9 mouse cellular contexts compared by ENCODE assay signal in genomic region chr2:164874239-164874769, GRCm38 (mm10). TPM values are rescaled to one million over a fixed set of nuclear protein-coding genes. Genes with fewer than 3 reads are reported as not detected.
DNase-seq lines count a peak whose midpoint lies in the region; ATAC-seq and TF ChIP-seq lines count a peak whose summit lies in the region.
"Had no signal": no experiment of that assay in that cellular context is flagged by ENCODE, and none has a peak within 500 bp of the region (broad histone marks: within the 10 kb centered on the region; RNA-seq: fewer than 3 reads in every experiment).

No protein-coding gene starts in this region.

- peak overlapping the region; percentile 64 for H3K4me3 ChIP-seq in gastrocnemius, adult 2 months
- H3K4me3 ChIP-seq in macrophage (ENCODE audit: inconsistent target) = peak overlapping the region; percentile 28

- peak; percentile 68 for DNase-seq in gastrocnemius, adult 2 months
- no peak for DNase-seq in gastrocnemius, postnatal 14 days
- DNase-seq in heart, adult 8-10 months (ENCODE audit: low spot score) = peak; percentile 82
- DNase-seq in kidney, adult 18-20 months = peak; percentile 40
- no peak for DNase-seq in left cerebral cortex, postnatal 25 days (ENCODE audit: low spot score in 2 of 2)

- intact Hi-C loops in gastrocnemius, adult 2 months (cut with DNase I) = no loop called here
- intact Hi-C loops in gastrocnemius, postnatal 14 days (cut with DNase I; ENCODE audit: low total_unique reads) = loop anchor here (5.0 kb wide), 1 partner anchor 37 kb away; no protein-coding TSS in a partner anchor
- intact Hi-C loops in left cerebral cortex, postnatal 25 days (cut with DNase I) = no loop called here

- H3K27ac ChIP-seq in gastrocnemius, adult 2 months = peak overlapping the region; percentile 100
- peak overlapping the region; percentile 87 for H3K27ac ChIP-seq in macrophage

- ATAC-seq in granulocyte monocyte progenitor cell, adult 5-6 weeks (replicated peaks; ENCODE audit: poor library complexity, severe bottlenecking) = no peak
- no peak for ATAC-seq in inflammation-experienced regulatory T-cells, adult 6 months

- H3K36me3 ChIP-seq in macrophage (ENCODE audit: inconsistent target) = no peaks in the 10 kb centered on the region

- 58% methylated on average over 1 of the region's 1 CpGs for WGBS in macrophage (ENCODE audit: missing documents)

- TF ChIP-seq CTCF in gastrocnemius, adult 2 months (IDR thresholded peaks at IDR 0.05) = no peak

- H3K79me2 ChIP-seq in macrophage (ENCODE audit: inconsistent target) = peaks cover 4% of the 10 kb centered on the region; the same call in 1 of the 2 replicates

RNA-seq across cellular contexts. Expression of gene Pcif1, which starts 4.8 kb away (rescaled TPM):
- 10 to 100 TPM; 25.6 TPM for total RNA-seq in gastrocnemius, adult 2 months (2021)
- 10 to 100 TPM; 22.2 to 26.6 TPM for total RNA-seq in gastrocnemius, postnatal 14 days (2021)
- total RNA-seq in heart, adult 8-10 months (2022) = 10 to 100 TPM; 23.3 to 34.7 (median 33.0) TPM
- 10 to 100 TPM; 27.5 to 75.8 (median 51.5) TPM for total RNA-seq in macrophage (2018; cell fraction: chromatin; rRNA removed)
- 10 to 100 TPM; 18.5 to 35.7 (median 25.1) TPM for total RNA-seq in macrophage (2018; cell fraction: cytosol; rRNA removed)
- total RNA-seq in macrophage (2018; cell fraction: nucleus; rRNA removed) = 10 to 100 TPM; 21.4 to 47.0 (median 31.9) TPM
- 14.5 to 26.1 TPM (median 19.1 TPM) in 3 replicates for polyA plus RNA-seq in macrophage (2018)
- 36.7 and 50.8 TPM in 2 replicates for total RNA-seq in granulocyte monocyte progenitor cell, adult 5-6 weeks (2014; fragmentation: Nextera tagmentation)
- 21.3 and 27.4 TPM in 2 replicates for total RNA-seq in granulocyte monocyte progenitor cell, adult 5-6 weeks (2017)
- 100 to 1,000 TPM; 110 to 126 (median 112) TPM for polyA plus RNA-seq in inflammation-experienced regulatory T-cells, adult 6 months (2017; shearing (Covaris generic))
- total RNA-seq in left cerebral cortex, postnatal 25 days (2021) = 10 to 100 TPM; 36.8 to 39.8 TPM

RNA-seq across cellular contexts. Expression of gene Pltp, which starts 16.8 kb away (rescaled TPM):
- 10 to 100 TPM; 11.4 to 20.1 TPM for total RNA-seq in gastrocnemius, adult 2 months (2021)
- total RNA-seq in gastrocnemius, postnatal 14 days (2021) = 10 to 100 TPM; 19.9 to 22.8 TPM
- total RNA-seq in heart, adult 8-10 months (2022) = 10 to 100 TPM; 32.8 to 40.4 (median 35.7) TPM
- total RNA-seq in macrophage (2018; cell fraction: chromatin; rRNA removed) = 100 to 1,000 TPM; 103 to 546 (median 287) TPM
- 1,000 to 10,000 TPM in 3 of 26 experiments, 100 to 1,000 TPM in 23; 293 to 1,067 (median 626) TPM for total RNA-seq in macrophage (2018; cell fraction: cytosol; rRNA removed)
- total RNA-seq in macrophage (2018; cell fraction: nucleus; rRNA removed) = 1,000 to 10,000 TPM in 1 of 26 experiments, 100 to 1,000 TPM in 25; 381 to 1,006 (median 769) TPM
- 538 to 865 TPM (median 584 TPM) in 3 replicates for polyA plus RNA-seq in macrophage (2018)
- total RNA-seq in granulocyte monocyte progenitor cell, adult 5-6 weeks (2014; fragmentation: Nextera tagmentation) = not detected in 2 replicates
- not detected in 2 replicates for total RNA-seq in granulocyte monocyte progenitor cell, adult 5-6 weeks (2017)
- polyA plus RNA-seq in inflammation-experienced regulatory T-cells, adult 6 months (2017; shearing (Covaris generic)) = 1 to 10 TPM in 2 of 3 experiments, under 1 TPM in 1; 0.50 to 3.0 (median 1.3) TPM
- 10 to 100 TPM; 77.5 to 82.0 TPM for total RNA-seq in left cerebral cortex, postnatal 25 days (2021)
- total RNA-seq: G1E had no signal
- polyA plus RNA-seq: G1E had no signal

RNA-seq across cellular contexts. Expression of gene Zfp335, which starts 37.3 kb away (rescaled TPM):
- 10 to 100 TPM in 1 of 2 experiments, 1 to 10 TPM in 1; 9.7 to 10.5 TPM for total RNA-seq in gastrocnemius, adult 2 months (2021)
- total RNA-seq in gastrocnemius, postnatal 14 days (2021) = 1 to 10 TPM; 8.4 TPM
- total RNA-seq in heart, adult 8-10 months (2022) = 1 to 10 TPM; 7.6 to 8.5 (median 8.2) TPM
- total RNA-seq in macrophage (2018; cell fraction: chromatin; rRNA removed) = 10 to 100 TPM; 38.2 to 87.8 (median 57.1) TPM
- total RNA-seq in macrophage (2018; cell fraction: cytosol; rRNA removed) = 10 to 100 TPM in 2 of 26 experiments, 1 to 10 TPM in 24; 5.7 to 11.6 (median 8.0) TPM
- 10 to 100 TPM; 18.4 to 52.9 (median 31.3) TPM for total RNA-seq in macrophage (2018; cell fraction: nucleus; rRNA removed)
- polyA plus RNA-seq in macrophage (2018) = 6.8 to 9.1 TPM (median 7.0 TPM) in 3 replicates
- total RNA-seq in granulocyte monocyte progenitor cell, adult 5-6 weeks (2014; fragmentation: Nextera tagmentation) = 11.5 and 16.3 TPM in 2 replicates
- 5.6 and 7.5 TPM in 2 replicates for total RNA-seq in granulocyte monocyte progenitor cell, adult 5-6 weeks (2017)
- 1 to 10 TPM; 6.2 to 7.4 (median 6.8) TPM for polyA plus RNA-seq in inflammation-experienced regulatory T-cells, adult 6 months (2017; shearing (Covaris generic))
- total RNA-seq in left cerebral cortex, postnatal 25 days (2021) = 10 to 100 TPM; 24.3 TPM

RNA-seq across cellular contexts. Expression of gene Neurl2, which starts 41.0 kb away (rescaled TPM):
- 10 to 100 TPM; 31.1 to 37.0 TPM for total RNA-seq in gastrocnemius, adult 2 months (2021)
- total RNA-seq in gastrocnemius, postnatal 14 days (2021) = 10 to 100 TPM; 44.8 to 49.4 TPM
- total RNA-seq in heart, adult 8-10 months (2022) = 10 to 100 TPM; 53.8 to 59.3 (median 58.1) TPM
- 100 to 1,000 TPM in 1 of 26 experiments, 10 to 100 TPM in 25; 16.9 to 102 (median 59.3) TPM for total RNA-seq in macrophage (2018; cell fraction: chromatin; rRNA removed)
- 10 to 100 TPM in 11 of 26 experiments, 1 to 10 TPM in 15; 4.2 to 22.3 (median 8.9) TPM for total RNA-seq in macrophage (2018; cell fraction: cytosol; rRNA removed)
- 10 to 100 TPM; 11.4 to 90.2 (median 33.1) TPM for total RNA-seq in macrophage (2018; cell fraction: nucleus; rRNA removed)
- 3.9 to 17.8 TPM (median 7.7 TPM) in 3 replicates for polyA plus RNA-seq in macrophage (2018)
- 6.1 and 8.7 TPM in 2 replicates for total RNA-seq in granulocyte monocyte progenitor cell, adult 5-6 weeks (2014; fragmentation: Nextera tagmentation)
- 3.4 and 4.0 TPM in 2 replicates for total RNA-seq in granulocyte monocyte progenitor cell, adult 5-6 weeks (2017)
- polyA plus RNA-seq in inflammation-experienced regulatory T-cells, adult 6 months (2017; shearing (Covaris generic)) = 1 to 10 TPM; 1.0 to 2.7 (median 1.1) TPM
- 1 to 10 TPM; 2.2 to 4.0 TPM for total RNA-seq in left cerebral cortex, postnatal 25 days (2021)

RNA-seq across cellular contexts. Expression of gene Ctsa, which starts 41.6 kb away (rescaled TPM):
- 10 to 100 TPM; 50.2 to 58.1 TPM for total RNA-seq in gastrocnemius, adult 2 months (2021)
- total RNA-seq in gastrocnemius, postnatal 14 days (2021) = 10 to 100 TPM; 51.4 to 55.2 TPM
- 100 to 1,000 TPM in 3 of 4 experiments, 10 to 100 TPM in 1; 94.7 to 106 (median 103) TPM for total RNA-seq in heart, adult 8-10 months (2022)
- total RNA-seq in macrophage (2018; cell fraction: chromatin; rRNA removed) = 1,000 to 10,000 TPM in 5 of 26 experiments, 100 to 1,000 TPM in 21; 231 to 1,612 (median 642) TPM
- total RNA-seq in macrophage (2018; cell fraction: cytosol; rRNA removed) = 1,000 to 10,000 TPM in 19 of 26 experiments, 100 to 1,000 TPM in 7; 818 to 1,776 (median 1,127) TPM
- total RNA-seq in macrophage (2018; cell fraction: nucleus; rRNA removed) = 1,000 to 10,000 TPM in 20 of 26 experiments, 100 to 1,000 TPM in 6; 377 to 1,961 (median 1,176) TPM
- polyA plus RNA-seq in macrophage (2018) = 1,416 to 1,739 TPM (median 1,652 TPM) in 3 replicates
- 89.0 and 135 TPM in 2 replicates for total RNA-seq in granulocyte monocyte progenitor cell, adult 5-6 weeks (2014; fragmentation: Nextera tagmentation)
- total RNA-seq in granulocyte monocyte progenitor cell, adult 5-6 weeks (2017) = 79.5 and 109 TPM in 2 replicates
- 100 to 1,000 TPM; 206 to 247 (median 207) TPM for polyA plus RNA-seq in inflammation-experienced regulatory T-cells, adult 6 months (2017; shearing (Covaris generic))
- 100 to 1,000 TPM in 1 of 2 experiments, 10 to 100 TPM in 1; 86.2 to 102 TPM for total RNA-seq in left cerebral cortex, postnatal 25 days (2021)

Comparison
In these comparisons a context has a peak if more than half of its experiments do, and no peak if none do; other contexts are left out.
1. DNase-seq: peak in gastrocnemius, adult 2 months (single experiment), heart, adult 8-10 months (single experiment) and kidney, adult 18-20 months (single experiment); none in gastrocnemius, postnatal 14 days (single experiment) and left cerebral cortex, postnatal 25 days (0 of 2).
2. RNA of gene Pltp, which starts 16.8 kb away (total RNA-seq): 77.5 to 82.0 TPM in left cerebral cortex, postnatal 25 days, 32.8 to 40.4 TPM in heart, adult 8-10 months, 19.9 to 22.8 TPM in gastrocnemius, postnatal 14 days and 11.4 to 20.1 TPM in gastrocnemius, adult 2 months; not detected in granulocyte monocyte progenitor cell, adult 5-6 weeks; every median in the first group is over 10 times any median in the second.